In the genomic region with DNA sequence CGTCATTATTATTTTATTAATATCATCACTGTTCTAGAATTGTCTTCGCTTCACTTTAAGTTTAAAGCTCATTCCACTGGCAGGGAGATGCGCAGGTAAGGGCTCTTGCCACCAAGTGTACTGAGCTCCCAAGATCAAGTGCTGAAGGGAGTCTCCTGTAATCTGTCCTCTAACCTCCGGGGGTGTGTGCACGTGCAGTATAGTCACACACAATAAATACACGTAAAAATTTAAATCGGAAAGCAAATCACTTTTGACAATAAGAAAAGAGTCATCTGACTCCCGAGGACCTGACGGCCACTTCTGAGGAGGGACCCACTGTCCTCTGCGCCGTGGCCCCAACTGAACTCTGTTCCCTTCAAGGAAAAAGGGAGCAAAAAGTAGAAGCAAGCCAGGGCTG, we compare ENCODE assay signal across 9 mouse cellular contexts. TPM values are rescaled to one million over a fixed set of nuclear protein-coding genes. Genes with fewer than 3 reads are reported as not detected.
A peak's percentile ranks its signal among the peaks of the same experiment; 100 is the strongest.
DNase-seq lines count a peak whose midpoint lies in the region; ATAC-seq and TF ChIP-seq lines count a peak whose summit lies in the region.
"Had no signal": no experiment of that assay in that cellular context is flagged by ENCODE, and none has a peak within 500 bp of the region (broad histone marks: within the 10 kb centered on the region; RNA-seq: fewer than 3 reads in every experiment).

No protein-coding gene starts in this region.

- no peak for TF ChIP-seq CTCF in midbrain, postnatal 0 days (IDR thresholded peaks at IDR 0.05)

- intact Hi-C loops in left cerebral cortex, postnatal 36 days (cut with DNase I): no loop called here

- H3K27me3 ChIP-seq in kidney, embryonic 16.5 days (ENCODE audit: insufficient read depth, low read length): peaks cover 12% of the 10 kb centered on the region
- peaks cover 29% of the 10 kb centered on the region for H3K27me3 ChIP-seq in embryonic facial prominence, embryonic 12.5 days
- H3K27me3 ChIP-seq in intestine, embryonic 16.5 days (replicated peaks; ENCODE audit: control insufficient read depth, insufficient read depth, low read length): peaks cover 2% of the 10 kb centered on the region; the same call in 1 of the 2 replicates
- H3K27me3 ChIP-seq in midbrain, postnatal 0 days (ENCODE audit: insufficient read depth, low read length): peaks cover 12% of the 10 kb centered on the region; the same call in 1 of the 2 replicates

- peak overlapping the region; percentile 89; the same call in 1 of the 2 replicates for H3K4me2 ChIP-seq in kidney, embryonic 16.5 days (replicated peaks; ENCODE audit: low read depth, low read length)
- peak overlapping the region; percentile 82 for H3K4me2 ChIP-seq in embryonic facial prominence, embryonic 12.5 days (replicated peaks)
- H3K4me2 ChIP-seq in intestine, embryonic 16.5 days (ENCODE audit: low read depth, low read length): peak overlapping the region; percentile 94
- H3K4me2 ChIP-seq in midbrain, postnatal 0 days (ENCODE audit: low read depth, low read length, poor library complexity, severe bottlenecking): peak overlapping the region; percentile 93; the same call in 1 of the 2 replicates

- WGBS in kidney, embryonic 16.5 days: 27% methylated on average over 11 of the region's 11 CpGs
- WGBS in embryonic facial prominence, embryonic 12.5 days: 24% methylated on average over 11 of the region's 11 CpGs
- WGBS in intestine, embryonic 16.5 days: 35% methylated on average over 11 of the region's 11 CpGs
- 34% methylated on average over 11 of the region's 11 CpGs for WGBS in midbrain, postnatal 0 days

- peak overlapping the region; percentile 70 for H3K4me3 ChIP-seq in kidney, embryonic 16.5 days (ENCODE audit: low read length)
- H3K4me3 ChIP-seq in embryonic facial prominence, embryonic 12.5 days: peak overlapping the region; percentile 66
- H3K4me3 ChIP-seq in intestine, embryonic 16.5 days (ENCODE audit: low read length): peak overlapping the region; percentile 75; the same call in 1 of the 2 replicates
- peak overlapping the region; percentile 57 for H3K4me3 ChIP-seq in midbrain, postnatal 0 days (ENCODE audit: low read depth, low read length)

- peaks cover 12% of the 10 kb centered on the region for H3K4me1 ChIP-seq in kidney, embryonic 16.5 days (ENCODE audit: insufficient read depth, low read length)
- H3K4me1 ChIP-seq in embryonic facial prominence, embryonic 12.5 days: peaks cover 6% of the 10 kb centered on the region
- H3K4me1 ChIP-seq in intestine, embryonic 16.5 days (ENCODE audit: control insufficient read depth, insufficient read depth, low read length): peaks cover 8% of the 10 kb centered on the region
- H3K4me1 ChIP-seq in midbrain, postnatal 0 days (ENCODE audit: insufficient read depth, low read length): peaks cover 6% of the 10 kb centered on the region; the same call in 1 of the 2 replicates

- no peak overlapping the region for H3K9ac ChIP-seq in kidney, embryonic 16.5 days (replicated peaks; ENCODE audit: low read length)
- peak overlapping the region; percentile 55; the same call in 1 of the 2 replicates for H3K9ac ChIP-seq in embryonic facial prominence, embryonic 12.5 days
- H3K9ac ChIP-seq in intestine, embryonic 16.5 days (ENCODE audit: low read depth, low read length): peak overlapping the region; percentile 67; the same call in 1 of the 2 replicates
- H3K9ac ChIP-seq in midbrain, postnatal 0 days (replicated peaks; ENCODE audit: low read length, poor library complexity, severe bottlenecking): no peak overlapping the region

- H3K27ac ChIP-seq in kidney, embryonic 16.5 days (ENCODE audit: low read length): no peak overlapping the region
- no peak overlapping the region for H3K27ac ChIP-seq in embryonic facial prominence, embryonic 12.5 days
- no peak overlapping the region for H3K27ac ChIP-seq in intestine, embryonic 16.5 days (ENCODE audit: low read length)
- no peak overlapping the region for H3K27ac ChIP-seq in midbrain, postnatal 0 days (ENCODE audit: low read depth, low read length)

- no peak for ATAC-seq in kidney, embryonic 16.5 days (ENCODE audit: low FRiP score, low TSS enrichment)
- no peak for ATAC-seq in embryonic facial prominence, embryonic 12.5 days (ENCODE audit: insufficient number of reproducible peaks, insufficient read depth, low FRiP score, low TSS enrichment)
- ATAC-seq in intestine, embryonic 16.5 days: no peak
- ATAC-seq in midbrain, postnatal 0 days (ENCODE audit: low FRiP score): no peak

- H3K36me3 ChIP-seq in kidney, embryonic 16.5 days (ENCODE audit: insufficient read depth, low read length): no peaks in the 10 kb centered on the region
- no peaks in the 10 kb centered on the region for H3K36me3 ChIP-seq in embryonic facial prominence, embryonic 12.5 days
- no peaks in the 10 kb centered on the region for H3K36me3 ChIP-seq in intestine, embryonic 16.5 days (ENCODE audit: control insufficient read depth, insufficient read depth, low read length)
- no peaks in the 10 kb centered on the region for H3K36me3 ChIP-seq in midbrain, postnatal 0 days (ENCODE audit: insufficient read depth, low read length)

- DNase-seq in kidney, adult 8-10 months: no peak
- DNase-seq in midbrain, postnatal 0 days (ENCODE audit: low spot score): no peak
- no peak for DNase-seq in spleen, adult 12 weeks (ENCODE audit: low spot score)
- no peak for DNase-seq in left cerebral cortex, postnatal 36 days (ENCODE audit: low spot score in 2 of 2)
- no peak for DNase-seq in gastrocnemius, postnatal 25 days

- no peaks in the 10 kb centered on the region for H3K9me3 ChIP-seq in kidney, embryonic 16.5 days (ENCODE audit: low read length)
- H3K9me3 ChIP-seq in embryonic facial prominence, embryonic 12.5 days: no peaks in the 10 kb centered on the region
- no peaks in the 10 kb centered on the region for H3K9me3 ChIP-seq in intestine, embryonic 16.5 days (ENCODE audit: control insufficient read depth, low read length)
- no peaks in the 10 kb centered on the region for H3K9me3 ChIP-seq in midbrain, postnatal 0 days (ENCODE audit: low read length)

RNA-seq across cellular contexts. Expression of gene Rfx2, which starts 1.6 kb away (rescaled TPM):
- polyA plus RNA-seq in kidney, embryonic 16.5 days (2015; fragmentation: Nextera tagmentation; extraction: Ambion mirVana): 3.4 and 4.4 TPM in 2 replicates
- 5.5 and 5.7 TPM in 2 replicates for polyA plus RNA-seq in embryonic facial prominence, embryonic 12.5 days (2016; fragmentation: Nextera tagmentation; extraction: Ambion mirVana)
- 2.5 and 3.4 TPM in 2 replicates for polyA plus RNA-seq in intestine, embryonic 16.5 days (2015; fragmentation: Nextera tagmentation; extraction: Ambion mirVana)
- 5.1 and 5.7 TPM in 2 replicates for total RNA-seq in midbrain, postnatal 0 days (2014; rRNA removed)
- 2.3 and 3.0 TPM in 2 replicates for polyA plus RNA-seq in midbrain, postnatal 0 days (2015; fragmentation: Nextera tagmentation; extraction: Ambion mirVana)
- 1 to 10 TPM; 2.7 to 2.9 TPM for total RNA-seq in left cerebral cortex, postnatal 36 days (2021)
- 1 to 10 TPM; 3.0 to 4.1 TPM for total RNA-seq in gastrocnemius, postnatal 25 days (2021)

RNA-seq across cellular contexts. Expression of gene Acsbg2, which starts 45.1 kb away (rescaled TPM):
- polyA plus RNA-seq in kidney, embryonic 16.5 days (2015; fragmentation: Nextera tagmentation; extraction: Ambion mirVana): not detected in 2 replicates
- polyA plus RNA-seq in embryonic facial prominence, embryonic 12.5 days (2016; fragmentation: Nextera tagmentation; extraction: Ambion mirVana): not detected in 2 replicates
- polyA plus RNA-seq in intestine, embryonic 16.5 days (2015; fragmentation: Nextera tagmentation; extraction: Ambion mirVana): not detected in 2 replicates
- 0.11 TPM in 1 of 2 replicates, not detected in the other for total RNA-seq in midbrain, postnatal 0 days (2014; rRNA removed)
- polyA plus RNA-seq in midbrain, postnatal 0 days (2015; fragmentation: Nextera tagmentation; extraction: Ambion mirVana): not detected in 2 replicates
- not detected for total RNA-seq in left cerebral cortex, postnatal 36 days (2021)
- not detected for total RNA-seq in gastrocnemius, postnatal 25 days (2021)
- total RNA-seq: layer of hippocampus, adult 18-20 months had no signal

RNA-seq across cellular contexts. Expression of gene 1700061G19Rik, which starts 46.1 kb away (rescaled TPM):
- polyA plus RNA-seq in kidney, embryonic 16.5 days (2015; fragmentation: Nextera tagmentation; extraction: Ambion mirVana): 0.24 and 0.58 TPM in 2 replicates
- polyA plus RNA-seq in embryonic facial prominence, embryonic 12.5 days (2016; fragmentation: Nextera tagmentation; extraction: Ambion mirVana): 0.42 and 0.51 TPM in 2 replicates
- 0.12 and 0.17 TPM in 2 replicates for polyA plus RNA-seq in intestine, embryonic 16.5 days (2015; fragmentation: Nextera tagmentation; extraction: Ambion mirVana)
- total RNA-seq in midbrain, postnatal 0 days (2014; rRNA removed): not detected in 2 replicates
- 0.45 and 0.72 TPM in 2 replicates for polyA plus RNA-seq in midbrain, postnatal 0 days (2015; fragmentation: Nextera tagmentation; extraction: Ambion mirVana)
- total RNA-seq in left cerebral cortex, postnatal 36 days (2021): under 1 TPM in 1 of 2 experiments, not detected in 1; 0.14 TPM
- total RNA-seq in gastrocnemius, postnatal 25 days (2021): not detected

RNA-seq across cellular contexts. Expression of gene Prr22, which starts 59.1 kb away (rescaled TPM):
- 1.6 and 1.8 TPM in 2 replicates for polyA plus RNA-seq in kidney, embryonic 16.5 days (2015; fragmentation: Nextera tagmentation; extraction: Ambion mirVana)
- 1.4 TPM in 2 replicates for polyA plus RNA-seq in embryonic facial prominence, embryonic 12.5 days (2016; fragmentation: Nextera tagmentation; extraction: Ambion mirVana)
- 0.84 and 1.6 TPM in 2 replicates for polyA plus RNA-seq in intestine, embryonic 16.5 days (2015; fragmentation: Nextera tagmentation; extraction: Ambion mirVana)
- total RNA-seq in midbrain, postnatal 0 days (2014; rRNA removed): 0.44 and 1.3 TPM in 2 replicates
- polyA plus RNA-seq in midbrain, postnatal 0 days (2015; fragmentation: Nextera tagmentation; extraction: Ambion mirVana): 0.61 and 1.1 TPM in 2 replicates
- 1 to 10 TPM; 1.2 to 1.3 TPM for total RNA-seq in left cerebral cortex, postnatal 36 days (2021)
- total RNA-seq in gastrocnemius, postnatal 25 days (2021): under 1 TPM in 1 of 2 experiments, not detected in 1; 0.33 TPM

Comparison
In these comparisons a context has a peak if more than half of its experiments do, and no peak if none do; other contexts are left out.
1. H3K9ac ChIP-seq: peak in embryonic facial prominence, embryonic 12.5 days (single experiment) and intestine, embryonic 16.5 days (single experiment); none in kidney, embryonic 16.5 days (single experiment) and midbrain, postnatal 0 days (single experiment).
2. Peak in every context shown above with its lines, with median percentiles within 50 percentile points of each other: H3K4me2 ChIP-seq and H3K4me3 ChIP-seq.